Mouse (Mus musculus): ENCODE measurements around the gene Egr4.
A peak's percentile ranks its signal among the peaks of the same experiment; 100 is the strongest.

GRCm38 (mm10) chr6:85501571-85502102, 11.8 kb downstream of the Egr4 start:
- no peak for TF ChIP-seq USF2 (conservative IDR thresholded peaks at IDR 0.05; ENCODE audit: low read depth, low read length)
- TF ChIP-seq MXI1 (IDR thresholded peaks at IDR 0.05; ENCODE audit: low read depth, low read length), result no peak
- no peak for TF ChIP-seq POLR2A (IDR thresholded peaks at IDR 0.05; ENCODE audit: low read depth, low read length)
- TF ChIP-seq NRF1 (IDR thresholded peaks at IDR 0.05; ENCODE audit: low read depth, low read length), result no peak
- no peak; the same call in none of the 2 replicates for TF ChIP-seq RAD21 (IDR thresholded peaks at IDR 0.05; ENCODE audit: low read depth, low read length)
- no peak for TF ChIP-seq EP300 (IDR thresholded peaks at IDR 0.05; ENCODE audit: low read length)
- TF ChIP-seq CTCF (conservative IDR thresholded peaks at IDR 0.05 in 1 of 2, IDR thresholded peaks at IDR 0.05 in 1 of 2; ENCODE audit: low read depth in 2 of 2, low read length in 2 of 2), result peak in 1 of 2 experiments; percentile 30; a peak in 2 of 4 replicates
- TF ChIP-seq USF1 (IDR thresholded peaks at IDR 0.05; ENCODE audit: low read depth, low read length), result no peak
- TF ChIP-seq SMC3 (IDR thresholded peaks at IDR 0.05; ENCODE audit: low read depth, low read length), result no peak

All from CH12.LX (cell line).